Mouse (Mus musculus): ENCODE data around the gene Fyn. TPM values are rescaled to one million over a fixed set of nuclear protein-coding genes. Genes with fewer than 3 reads are reported as not detected.

Fyn gene
- polyA plus RNA-seq, 1 experiment from 2014 or later = 18.0 TPM

DNA sequence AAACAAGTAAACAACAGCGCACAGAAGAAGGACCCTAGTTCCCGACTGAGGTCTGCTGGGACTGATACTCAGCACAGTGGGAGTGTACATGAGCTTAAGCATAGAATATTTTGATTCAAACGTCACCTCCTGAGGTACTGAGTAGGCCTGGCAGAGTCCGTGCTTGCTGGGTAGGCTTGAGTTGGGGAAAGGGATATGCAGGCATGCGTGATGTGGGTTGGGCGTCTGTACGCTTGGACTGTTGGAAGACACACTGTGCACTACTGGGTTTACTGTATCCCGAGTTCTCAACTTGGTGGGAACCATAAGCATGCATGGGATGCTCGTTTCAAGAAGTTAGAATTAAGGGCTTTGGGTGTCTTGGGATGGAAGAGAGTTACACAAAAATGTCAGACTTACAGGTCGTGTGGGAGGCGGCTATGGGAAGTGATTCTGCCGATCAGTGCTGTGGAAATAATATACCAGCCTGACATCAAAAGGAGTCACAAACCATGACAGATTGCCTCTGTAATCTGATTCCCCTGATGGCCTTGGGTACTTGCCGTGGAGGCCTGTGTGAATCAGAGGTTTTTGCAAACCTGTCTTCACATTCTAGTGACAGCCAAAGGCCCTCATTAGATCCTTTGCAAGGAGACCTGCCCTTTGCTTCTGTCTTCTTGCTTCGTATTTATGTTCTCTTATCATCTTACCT, 61.6 kb downstream of the Fyn start:
- Histone ChIP-seq H3K9ac (no peak overlapping the region), H3K4me1 (replicated peaks) (peaks cover 42% of the 10 kb centered on the region), H3K27ac (ENCODE audit: poor library complexity, severe bottlenecking) (no peak overlapping the region), H3K4me3 (no peak overlapping the region), H3K9me3 (replicated peaks) (no peaks in the 10 kb centered on the region), H3K27me3 (replicated peaks) (no peaks in the 10 kb centered on the region), H3K36me3 (no peaks in the 10 kb centered on the region), H3K4me2 (no peak overlapping the region)
- WGBS = 74% methylated on average over 14 of the region's 14 CpGs
- ATAC-seq (ENCODE audit: insufficient number of reproducible peaks, low FRiP score) = no peak

DNA sequence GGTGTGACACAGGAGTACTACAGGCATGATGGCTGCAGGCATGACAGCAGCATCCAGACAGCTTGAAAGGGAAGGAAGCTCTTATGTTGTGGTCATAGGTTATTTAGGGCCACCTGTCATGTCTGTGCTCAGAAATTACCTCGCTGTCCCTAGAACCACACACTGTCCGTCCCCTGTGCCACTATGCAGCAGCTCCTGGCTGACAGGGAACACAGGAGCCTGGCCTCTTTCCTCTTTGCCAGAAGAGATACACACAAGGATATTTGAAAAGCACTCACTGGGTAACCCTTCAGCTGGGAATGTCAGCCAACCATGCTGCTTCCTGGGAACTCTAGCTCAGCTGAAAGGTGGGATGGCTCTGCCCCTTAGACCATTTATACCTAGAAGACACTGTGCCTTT, 62.6 kb downstream of the Fyn start:
- Histone ChIP-seq H3K27ac (ENCODE audit: poor library complexity, severe bottlenecking) (no peak overlapping the region), H3K4me1 (replicated peaks) (peaks cover 42% of the 10 kb centered on the region), H3K27me3 (replicated peaks) (no peaks in the 10 kb centered on the region), H3K9ac (no peak overlapping the region), H3K4me2 (no peak overlapping the region), H3K4me3 (no peak overlapping the region), H3K9me3 (replicated peaks) (no peaks in the 10 kb centered on the region), H3K36me3 (no peaks in the 10 kb centered on the region)
- ATAC-seq (ENCODE audit: insufficient number of reproducible peaks, low FRiP score) = no peak
- 56% methylated on average over 2 of the region's 2 CpGs for WGBS

DNA sequence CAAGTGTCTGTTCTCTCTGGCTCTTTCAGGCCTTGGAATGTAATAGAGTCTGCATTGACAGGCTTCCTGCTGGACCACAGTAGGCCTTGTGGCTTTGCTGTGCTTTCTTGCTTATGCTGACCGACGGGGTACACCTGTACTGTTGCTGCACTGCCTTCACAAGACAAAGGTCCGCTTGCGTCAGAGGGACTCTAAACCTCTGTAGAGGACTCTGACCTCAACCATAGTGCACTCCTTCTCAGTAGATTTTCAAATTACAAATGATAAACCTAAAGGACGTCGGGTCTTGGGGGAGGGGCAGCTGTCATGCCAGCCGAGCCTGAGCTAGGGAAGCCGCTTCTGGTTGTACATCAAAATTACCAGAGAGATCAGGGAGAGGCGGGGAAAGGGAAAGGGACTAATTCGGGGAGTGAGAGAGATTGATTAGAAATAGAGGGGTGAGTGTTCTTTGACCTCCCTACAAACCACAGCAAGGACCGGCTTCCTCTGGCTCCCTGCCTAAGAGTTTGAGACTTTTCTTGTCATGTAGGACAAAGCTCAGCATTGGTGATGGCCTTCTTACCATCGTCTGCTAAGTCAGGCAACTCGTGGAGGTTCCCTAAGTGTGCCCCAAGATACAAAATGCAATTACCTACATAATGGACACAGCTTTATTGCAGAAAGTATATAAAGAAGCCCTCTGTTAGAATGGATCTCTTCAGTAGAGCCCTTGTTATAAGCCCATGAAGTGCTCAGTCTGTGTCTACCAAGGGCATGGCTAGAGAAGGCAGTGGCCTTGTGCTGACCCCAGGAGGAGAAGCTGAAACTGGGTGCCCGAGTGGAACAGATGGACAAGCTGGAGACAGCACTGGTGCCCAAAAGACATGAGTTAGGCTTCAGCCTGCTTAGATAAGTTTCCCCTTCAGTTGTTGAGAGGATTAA, 64.3 kb downstream of the Fyn start:
- ATAC-seq (ENCODE audit: insufficient number of reproducible peaks, low FRiP score) = no peak
- Histone ChIP-seq H3K27me3 (replicated peaks) (no peaks in the 10 kb centered on the region), H3K9ac (no peak overlapping the region), H3K9me3 (replicated peaks) (no peaks in the 10 kb centered on the region), H3K36me3 (no peaks in the 10 kb centered on the region), H3K27ac (ENCODE audit: poor library complexity, severe bottlenecking) (no peak overlapping the region), H3K4me3 (no peak overlapping the region), H3K4me2 (no peak overlapping the region), H3K4me1 (replicated peaks) (peaks cover 36% of the 10 kb centered on the region)
- 75% methylated on average over 14 of the region's 14 CpGs for WGBS

DNA sequence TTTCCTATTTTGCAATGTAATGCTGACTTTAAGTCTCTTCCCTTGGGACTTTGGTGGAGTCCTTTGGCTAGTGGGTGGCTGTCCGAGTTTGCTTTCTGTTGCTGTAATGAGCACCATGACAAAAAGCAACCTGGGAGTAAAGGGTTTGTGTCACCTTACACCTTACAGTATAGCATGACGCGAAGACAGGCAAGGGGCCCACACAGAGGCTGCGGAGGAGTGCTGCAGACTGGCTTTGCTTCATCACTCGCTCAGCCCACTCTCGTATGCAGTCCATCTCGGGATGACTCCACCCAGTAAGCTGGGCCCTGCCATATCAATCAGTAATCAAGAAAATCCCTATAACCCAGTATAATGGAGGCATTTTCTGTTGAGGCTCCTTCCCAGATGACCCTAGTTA, 65.2 kb downstream of the Fyn start:
- Histone ChIP-seq H3K27me3 (replicated peaks) (no peaks in the 10 kb centered on the region), H3K36me3 (no peaks in the 10 kb centered on the region), H3K9ac (no peak overlapping the region), H3K9me3 (replicated peaks) (no peaks in the 10 kb centered on the region), H3K27ac (ENCODE audit: poor library complexity, severe bottlenecking) (no peak overlapping the region), H3K4me1 (replicated peaks) (peaks cover 36% of the 10 kb centered on the region), H3K4me2 (no peak overlapping the region), H3K4me3 (no peak overlapping the region)
- no peak for ATAC-seq (ENCODE audit: insufficient number of reproducible peaks, low FRiP score)
- WGBS = 69% methylated on average over 7 of the region's 7 CpGs

DNA sequence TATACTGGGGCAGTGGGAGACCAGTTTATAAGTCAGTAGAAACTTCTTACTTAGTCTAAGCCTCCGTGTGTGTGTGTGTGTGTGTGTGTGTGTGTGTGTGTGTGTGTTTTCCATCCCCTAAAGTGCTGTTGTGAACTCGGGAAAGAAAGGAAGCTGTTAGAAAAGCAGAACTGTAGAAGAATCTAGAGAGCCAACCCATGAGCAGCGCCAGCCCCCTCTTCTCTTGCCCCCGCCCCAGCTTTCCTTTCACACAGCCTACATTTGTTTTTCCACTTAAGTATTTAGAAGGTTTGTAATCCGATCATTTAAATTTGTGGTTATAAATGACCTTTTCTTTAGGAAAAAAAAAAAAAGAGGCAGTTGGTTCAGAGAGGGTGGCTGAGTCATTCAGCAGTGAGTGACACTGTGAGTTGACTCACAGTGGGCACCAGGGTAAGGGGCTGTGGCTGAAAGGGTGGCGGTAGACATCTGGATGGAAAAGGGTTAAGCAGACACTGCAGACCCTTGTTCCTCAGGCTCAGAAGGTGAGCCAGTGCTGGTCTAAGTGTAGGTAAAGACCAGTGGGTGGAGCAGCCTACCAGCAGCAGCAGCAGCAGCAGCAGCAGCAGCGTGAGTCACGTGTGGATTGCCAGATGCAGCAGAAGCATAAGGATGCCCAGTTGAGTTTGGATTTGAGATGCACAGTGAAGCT, 66.2 kb downstream of the Fyn start:
- Histone ChIP-seq H3K36me3 (no peaks in the 10 kb centered on the region), H3K27me3 (replicated peaks) (no peaks in the 10 kb centered on the region), H3K27ac (ENCODE audit: poor library complexity, severe bottlenecking) (no peak overlapping the region), H3K4me2 (no peak overlapping the region), H3K9ac (no peak overlapping the region), H3K9me3 (replicated peaks) (no peaks in the 10 kb centered on the region), H3K4me3 (no peak overlapping the region), H3K4me1 (replicated peaks) (peaks cover 36% of the 10 kb centered on the region)
- no peak for ATAC-seq (ENCODE audit: insufficient number of reproducible peaks, low FRiP score)
- 67% methylated on average over 8 of the region's 8 CpGs for WGBS

DNA sequence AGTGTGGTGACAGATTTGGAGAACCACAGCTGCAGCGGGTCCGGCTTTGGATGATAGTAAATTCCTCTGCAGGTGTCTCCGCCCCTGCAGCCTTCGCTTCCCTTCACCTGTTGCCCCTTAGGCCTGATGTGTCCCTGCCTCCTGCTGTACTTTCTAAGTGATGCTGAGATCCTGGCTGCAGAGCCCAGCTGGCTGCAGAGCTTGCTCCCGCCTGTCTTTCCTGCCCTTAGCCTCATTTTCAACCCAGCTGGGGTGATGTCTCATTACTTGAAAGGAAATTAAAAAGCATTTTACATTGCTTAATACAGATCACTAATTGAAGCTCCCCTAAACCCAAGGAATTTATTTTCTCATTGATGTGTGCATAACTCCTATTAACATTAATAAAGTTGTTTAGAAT, 70.2 kb downstream of the Fyn start:
- Histone ChIP-seq H3K27ac (ENCODE audit: poor library complexity, severe bottlenecking) (no peak overlapping the region), H3K9ac (no peak overlapping the region), H3K27me3 (replicated peaks) (no peaks in the 10 kb centered on the region), H3K4me3 (no peak overlapping the region), H3K36me3 (no peaks in the 10 kb centered on the region), H3K4me1 (replicated peaks) (peaks cover 10% of the 10 kb centered on the region), H3K9me3 (replicated peaks) (no peaks in the 10 kb centered on the region), H3K4me2 (no peak overlapping the region)
- 66% methylated on average over 5 of the region's 5 CpGs for WGBS
- ATAC-seq (ENCODE audit: insufficient number of reproducible peaks, low FRiP score) = no peak

DNA sequence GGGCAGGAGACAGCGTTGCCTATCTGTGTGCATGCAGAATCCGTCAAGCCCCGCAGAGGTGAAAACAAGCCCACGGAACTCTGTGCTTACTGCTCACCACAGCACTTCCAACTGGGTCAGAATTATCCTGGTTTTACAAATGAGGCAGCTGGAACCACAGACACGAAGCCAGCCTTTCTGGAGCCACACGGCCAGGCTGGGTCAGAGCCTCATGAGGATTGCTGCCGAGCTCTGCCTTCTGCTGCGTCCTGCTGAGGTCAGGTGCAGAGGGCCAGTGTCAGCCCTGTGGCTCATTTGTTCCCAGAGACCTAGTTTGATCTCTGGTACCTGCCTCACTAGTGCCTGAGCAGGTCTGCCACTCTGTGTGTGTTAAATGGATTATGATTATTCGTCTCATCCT, 71.9 kb downstream of the Fyn start:
- ATAC-seq (ENCODE audit: insufficient number of reproducible peaks, low FRiP score) = no peak
- no peaks in the 10 kb centered on the region for H3K9me3 ChIP-seq (replicated peaks)
- 0 out of 2 replicates have a peak, but pooled peaks cover 2% of the 10 kb centered on the region for H3K4me1 ChIP-seq (replicated peaks)
- H3K36me3 ChIP-seq = no peaks in the 10 kb centered on the region
- no peak overlapping the region for H3K27ac ChIP-seq (ENCODE audit: poor library complexity, severe bottlenecking)
- no peaks in the 10 kb centered on the region for H3K27me3 ChIP-seq (replicated peaks)
- H3K4me3 ChIP-seq = no peak overlapping the region
- WGBS = 75% methylated on average over 9 of the region's 9 CpGs
- H3K9ac ChIP-seq = no peak overlapping the region
- H3K4me2 ChIP-seq = no peak overlapping the region

DNA sequence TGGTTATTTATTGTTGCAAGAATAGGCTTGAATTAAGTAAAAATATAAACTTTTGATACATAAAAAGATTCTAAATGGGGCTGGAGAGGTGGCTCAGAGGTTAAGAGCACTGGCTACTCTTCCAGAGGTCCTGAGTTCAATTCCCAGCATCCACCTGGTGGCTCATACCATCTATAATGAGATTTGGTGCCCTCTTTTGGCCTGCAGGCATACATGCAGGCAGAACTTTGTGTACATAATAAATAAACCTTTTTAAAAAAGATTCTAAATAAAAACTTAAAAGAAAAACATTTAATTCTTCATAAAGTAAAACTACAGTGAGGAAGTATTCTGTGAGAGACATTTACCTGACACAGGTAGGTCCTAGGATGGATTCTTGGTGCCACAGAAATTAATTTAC, 73.0 kb downstream of the Fyn start:
- Histone ChIP-seq H3K4me3 (no peak overlapping the region), H3K36me3 (no peaks in the 10 kb centered on the region), H3K9me3 (replicated peaks) (no peaks in the 10 kb centered on the region), H3K9ac (no peak overlapping the region), H3K27me3 (replicated peaks) (no peaks in the 10 kb centered on the region), H3K4me1 (replicated peaks) (0 out of 2 replicates have a peak, but pooled peaks cover 2% of the 10 kb centered on the region), H3K4me2 (no peak overlapping the region), H3K27ac (ENCODE audit: poor library complexity, severe bottlenecking) (no peak overlapping the region)
- ATAC-seq (ENCODE audit: insufficient number of reproducible peaks, low FRiP score) = no peak

DNA sequence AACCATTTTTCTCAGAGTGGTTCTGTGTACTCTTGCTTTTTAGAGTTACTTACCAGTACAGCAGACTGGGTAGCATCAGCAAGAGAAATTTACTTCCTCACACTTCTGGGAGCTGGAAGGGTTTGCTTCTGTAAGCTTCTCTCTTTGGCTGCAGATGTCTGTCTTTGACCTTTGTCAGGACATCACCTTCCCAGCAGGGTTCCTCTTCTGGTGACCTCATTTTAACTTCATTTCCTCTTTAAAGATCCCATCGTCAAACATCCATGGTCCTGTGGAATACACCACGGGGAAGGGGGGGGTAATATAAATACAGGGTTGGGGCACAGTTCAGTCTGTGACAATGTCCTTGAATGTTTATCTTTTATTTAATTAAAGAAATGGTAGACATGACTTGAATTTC, 74.5 kb downstream of the Fyn start:
- H3K9ac ChIP-seq = no peak overlapping the region
- H3K27me3 ChIP-seq (replicated peaks) = no peaks in the 10 kb centered on the region
- no peaks in the 10 kb centered on the region for H3K36me3 ChIP-seq
- no peak overlapping the region for H3K4me3 ChIP-seq
- ATAC-seq (ENCODE audit: insufficient number of reproducible peaks, low FRiP score) = no peak
- H3K9me3 ChIP-seq (replicated peaks) = no peaks in the 10 kb centered on the region
- no peak overlapping the region for H3K4me2 ChIP-seq
- 52% methylated on average over 2 of the region's 2 CpGs for WGBS
- H3K27ac ChIP-seq (ENCODE audit: poor library complexity, severe bottlenecking) = no peak overlapping the region
- 0 out of 2 replicates have a peak, but pooled peaks cover 2% of the 10 kb centered on the region for H3K4me1 ChIP-seq (replicated peaks)

DNA sequence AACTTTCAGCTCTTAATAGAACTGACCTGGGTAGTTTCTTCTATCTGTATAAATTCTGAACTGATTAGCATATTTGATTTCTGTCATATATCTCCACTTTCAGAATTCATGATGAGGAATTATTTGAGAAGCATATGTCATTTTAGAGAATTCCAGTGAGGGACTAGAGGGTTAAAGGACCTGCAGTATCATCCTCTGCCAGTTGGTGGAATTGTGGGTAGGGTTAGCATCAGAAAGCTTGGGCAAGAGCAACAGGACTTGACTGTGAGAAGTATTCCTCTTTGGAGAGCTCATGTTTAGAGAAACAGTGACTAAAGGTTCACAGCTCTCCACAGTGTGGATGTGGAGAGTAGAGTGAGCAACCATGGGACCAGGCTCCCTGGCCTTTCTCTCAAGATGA, 75.3 kb downstream of the Fyn start:
- no peak for ATAC-seq (ENCODE audit: insufficient number of reproducible peaks, low FRiP score)
- H3K27me3 ChIP-seq (replicated peaks) = no peaks in the 10 kb centered on the region
- H3K9me3 ChIP-seq (replicated peaks) = no peaks in the 10 kb centered on the region
- H3K4me2 ChIP-seq = no peak overlapping the region
- no peak overlapping the region for H3K27ac ChIP-seq (ENCODE audit: poor library complexity, severe bottlenecking)
- no peaks in the 10 kb centered on the region for H3K36me3 ChIP-seq
- H3K9ac ChIP-seq = no peak overlapping the region
- H3K4me3 ChIP-seq = no peak overlapping the region
- H3K4me1 ChIP-seq (replicated peaks) = peaks cover 6% of the 10 kb centered on the region

DNA sequence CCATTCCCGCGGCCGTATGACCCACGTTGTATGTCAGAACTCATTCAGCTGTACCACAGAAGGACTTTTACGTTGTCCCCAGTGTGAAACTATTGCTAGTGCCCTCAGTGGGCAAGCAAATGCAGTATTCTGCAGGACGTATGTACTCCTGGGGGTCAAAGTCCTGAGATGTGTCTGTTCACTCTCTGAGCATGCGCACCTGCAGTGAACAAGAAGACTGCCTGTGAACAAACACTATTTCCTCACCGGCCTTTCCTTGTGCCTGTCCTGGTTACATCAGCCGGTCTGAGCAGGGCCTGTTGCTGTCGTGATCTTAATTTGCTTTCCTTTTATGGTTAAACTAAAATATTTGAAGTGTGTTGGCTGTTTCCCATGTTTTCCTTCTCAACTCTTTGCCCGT, 77.2 kb downstream of the Fyn start:
- Histone ChIP-seq H3K27ac (ENCODE audit: poor library complexity, severe bottlenecking) (no peak overlapping the region), H3K9ac (no peak overlapping the region), H3K36me3 (no peaks in the 10 kb centered on the region), H3K27me3 (replicated peaks) (no peaks in the 10 kb centered on the region), H3K4me2 (no peak overlapping the region), H3K9me3 (replicated peaks) (no peaks in the 10 kb centered on the region), H3K4me1 (replicated peaks) (peaks cover 19% of the 10 kb centered on the region), H3K4me3 (no peak overlapping the region)
- no peak for ATAC-seq (ENCODE audit: insufficient number of reproducible peaks, low FRiP score)
- 90% methylated on average over 11 of the region's 11 CpGs for WGBS
